15 mouse cellular contexts compared by ENCODE assay signal in the genomic region with DNA sequence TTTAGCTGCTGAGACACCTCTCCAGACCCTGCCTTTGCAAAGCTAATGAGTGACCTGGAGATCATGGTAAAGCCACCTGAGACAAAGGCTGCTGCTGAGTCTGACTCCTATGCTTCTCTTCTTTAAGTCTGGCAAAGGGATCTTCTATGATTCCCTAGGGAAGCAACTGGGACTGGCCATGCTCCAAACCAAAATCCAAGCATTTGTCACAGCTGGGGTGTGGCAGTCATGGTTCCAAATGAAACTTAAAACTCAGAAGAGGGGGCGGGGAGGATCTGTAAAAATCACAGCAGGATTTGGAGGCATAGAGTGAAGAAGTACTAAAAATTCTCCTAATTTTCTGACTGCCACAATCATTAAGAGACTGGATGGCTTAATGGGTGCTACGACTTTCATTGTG. TPM values are rescaled to one million over a fixed set of nuclear protein-coding genes. Genes with fewer than 3 reads are reported as not detected.
A peak's percentile ranks its signal among the peaks of the same experiment; 100 is the strongest.
DNase-seq lines count a peak whose midpoint lies in the region; ATAC-seq and TF ChIP-seq lines count a peak whose summit lies in the region.
"Had no signal": no experiment of that assay in that cellular context is flagged by ENCODE, and none has a peak within 500 bp of the region (broad histone marks: within the 10 kb centered on the region; RNA-seq: fewer than 3 reads in every experiment).

No protein-coding gene starts in this region.

- H3K27ac ChIP-seq in left cerebral cortex, adult 2 months, result peak overlapping the region; percentile 41
- peak overlapping the region; percentile 95 for H3K27ac ChIP-seq in cortical plate, adult 2 months (ENCODE audit: insufficient read depth, low read length)
- peak overlapping the region; percentile 90 for H3K27ac ChIP-seq in limb, embryonic 12.5 days
- H3K27ac ChIP-seq: liver, embryonic 13.5 days had no signal

- no peak for TF ChIP-seq CTCF in left cerebral cortex, adult 2 months (IDR thresholded peaks at IDR 0.05)
- no peak for TF ChIP-seq CTCF in cortical plate, adult 2 months (IDR thresholded peaks at IDR 0.05; ENCODE audit: extremely low read depth, insufficient read depth, low read length)

- 61% methylated on average over 2 of the region's 2 CpGs for WGBS in limb, embryonic 12.5 days

- intact Hi-C loops in left cerebral cortex, adult 2 months (cut with DNase I), result no loop called here

- no peak overlapping the region for H3K4me2 ChIP-seq in limb, embryonic 12.5 days
- H3K4me2 ChIP-seq: heart, embryonic 12.5 days; liver, embryonic 13.5 days had no signal

- H3K27me3 ChIP-seq in limb, embryonic 12.5 days, result no peaks in the 10 kb centered on the region
- H3K27me3 ChIP-seq: heart, embryonic 12.5 days; liver, embryonic 13.5 days had no signal

- no peak for TF ChIP-seq POLR2A in cortical plate, adult 2 months (IDR thresholded peaks at IDR 0.05; ENCODE audit: extremely low read depth, insufficient read depth, low read length)

- H3K4me1 ChIP-seq in cortical plate, adult 2 months (ENCODE audit: control insufficient read depth, insufficient read depth, low read length), result peaks cover 4% of the 10 kb centered on the region; the same call in 1 of the 2 replicates
- H3K4me1 ChIP-seq in limb, embryonic 12.5 days (replicated peaks), result peaks cover 12% of the 10 kb centered on the region; the same call in 1 of the 2 replicates
- H3K4me1 ChIP-seq: liver, embryonic 13.5 days had no signal

- H3K4me3 ChIP-seq in left cerebral cortex, adult 2 months, result no peak overlapping the region
- no peak overlapping the region for H3K4me3 ChIP-seq in cortical plate, adult 2 months (ENCODE audit: insufficient read depth, low read length)
- H3K4me3 ChIP-seq in limb, embryonic 12.5 days (replicated peaks), result no peak overlapping the region
- H3K4me3 ChIP-seq: heart, embryonic 12.5 days; liver, embryonic 13.5 days had no signal

- H3K36me3 ChIP-seq in limb, embryonic 12.5 days, result no peaks in the 10 kb centered on the region
- H3K36me3 ChIP-seq: heart, embryonic 12.5 days; liver, embryonic 13.5 days had no signal

- ATAC-seq in limb, embryonic 12.5 days (ENCODE audit: insufficient number of reproducible peaks, insufficient read depth, low FRiP score, low TSS enrichment, low read depth), result no peak

- no peak overlapping the region for H3K9ac ChIP-seq in limb, embryonic 12.5 days (replicated peaks)
- H3K9ac ChIP-seq: heart, embryonic 12.5 days; liver, embryonic 13.5 days had no signal

- peak; percentile 25 for DNase-seq in adrenal gland, postnatal 10 days
- DNase-seq in adrenal gland, postnatal 25 days, result no peak
- no peak for DNase-seq in left cerebral cortex, adult 2 months (ENCODE audit: extremely low spot score in 1 of 2, low spot score in 2 of 2)
- DNase-seq in left cerebral cortex, adult 8-10 months (ENCODE audit: low spot score in 2 of 2), result no peak
- DNase-seq in kidney, postnatal 25 days, result no peak
- DNase-seq in cerebellum, postnatal 25 days, result no peak
- DNase-seq: liver, embryonic 13.5 days; thymus, adult 2 months had no signal

- no peaks in the 10 kb centered on the region for H3K9me3 ChIP-seq in limb, embryonic 12.5 days
- H3K9me3 ChIP-seq: heart, embryonic 12.5 days; liver, embryonic 13.5 days had no signal

RNA-seq across cellular contexts. Expression of gene Spg20, which starts 14.7 kb away (rescaled TPM):
- total RNA-seq in adrenal gland, postnatal 10 days (2021), result 10 to 100 TPM; 46.3 to 50.3 TPM
- 40.9 and 57.9 TPM in 2 replicates for total RNA-seq in adrenal gland, postnatal 25 days (2021)
- total RNA-seq in left cerebral cortex, adult 2 months (2021), result 10 to 100 TPM; 29.8 to 30.3 TPM
- total RNA-seq in left cerebral cortex, adult 8-10 months (2022), result 10 to 100 TPM; 35.8 to 43.6 (median 42.7) TPM
- 19.5 and 20.2 TPM in 2 replicates for polyA plus RNA-seq in cortical plate, adult 2 months (2012; rRNA removed)
- polyA plus RNA-seq in limb, embryonic 12.5 days (2016; fragmentation: Nextera tagmentation; extraction: Ambion mirVana), result 93.8 and 98.5 TPM in 2 replicates

RNA-seq across cellular contexts. Expression of gene Ccdc169, which starts 40.0 kb away (rescaled TPM):
- total RNA-seq in adrenal gland, postnatal 10 days (2021), result under 1 TPM in 1 of 2 experiments, not detected in 1; 0.12 TPM
- not detected in 2 replicates for total RNA-seq in adrenal gland, postnatal 25 days (2021)
- total RNA-seq in left cerebral cortex, adult 2 months (2021), result under 1 TPM; 0.16 to 0.28 TPM
- under 1 TPM in 3 of 4 experiments, not detected in 1; 0.33 to 0.84 (median 0.57) TPM for total RNA-seq in left cerebral cortex, adult 8-10 months (2022)
- 0.19 and 0.21 TPM in 2 replicates for polyA plus RNA-seq in cortical plate, adult 2 months (2012; rRNA removed)
- 0.09 TPM in 2 replicates for polyA plus RNA-seq in limb, embryonic 12.5 days (2016; fragmentation: Nextera tagmentation; extraction: Ambion mirVana)
- total RNA-seq: megakaryocyte, adult 5-6 weeks; neutrophil, adult 5-6 weeks had no signal
- polyA plus RNA-seq: forebrain, embryonic 14.5 days; intestine, embryonic 16.5 days; liver, embryonic 13.5 days; thymus, adult 2 months had no signal

RNA-seq across cellular contexts. Expression of gene Ccna1, which starts 41.9 kb away (rescaled TPM):
- under 1 TPM; 0.48 to 0.67 TPM for total RNA-seq in adrenal gland, postnatal 10 days (2021)
- total RNA-seq in adrenal gland, postnatal 25 days (2021), result not detected in 2 replicates
- total RNA-seq in left cerebral cortex, adult 2 months (2021), result 1 to 10 TPM; 2.0 to 2.2 TPM
- 1 to 10 TPM in 3 of 4 experiments, under 1 TPM in 1; 0.65 to 2.5 (median 1.8) TPM for total RNA-seq in left cerebral cortex, adult 8-10 months (2022)
- polyA plus RNA-seq in cortical plate, adult 2 months (2012; rRNA removed), result 1.8 and 2.8 TPM in 2 replicates
- polyA plus RNA-seq in limb, embryonic 12.5 days (2016; fragmentation: Nextera tagmentation; extraction: Ambion mirVana), result 1.1 and 2.8 TPM in 2 replicates
- total RNA-seq: megakaryocyte, adult 5-6 weeks; neutrophil, adult 5-6 weeks had no signal

Comparison
In these comparisons a context has a peak if more than half of its experiments do, and no peak if none do; other contexts are left out.
1. H3K27ac ChIP-seq: peak in every context shown above with its lines; median percentile 95 in cortical plate, adult 2 months; 90 in limb, embryonic 12.5 days; 41 in left cerebral cortex, adult 2 months.